Mouse (Mus musculus) fibroblast of lung, adult 2 months (primary cell): Measurements from ENCODE around the gene Mipol1.
"Not testable (repeated sequence)": the region's sequence is repeated elsewhere in the genome, so short reads cannot be mapped to it uniquely, and the experiment has no call there.

Experiments
- DNase-seq: peaks from one replicate; pipeline ENCODE4 v3.0.0-alpha.2; 2011; ENCODE audit warnings: low read depth

Gene Mipol1

GRCm38 (mm10) chr12:57230192-57230706 lies at the start of gene Mipol1, which contains the start of gene Prps1l3:
Gene Mipol1 (plus strand): TSS chr12:57230427.
Gene Prps1l3 (plus strand): TSS chr12:57230412.
- DNase-seq: peak; percentile 85

- no peak for DNase-seq
These were observed 45.7 kb upstream of the Mipol1 start for GRCm38 (mm10) chr12:57184401-57185147.

- DNase-seq: no peak
These were observed 44.8 kb upstream of the Mipol1 start for GRCm38 (mm10) chr12:57185475-57185874.

- DNase-seq: no peak
These were observed 44.1 kb upstream of the Mipol1 start for GRCm38 (mm10) chr12:57186126-57186525.

GRCm38 (mm10) chr12:57187032-57187431 lies 43.2 kb upstream of the Mipol1 start:
- DNase-seq: no peak

GRCm38 (mm10) chr12:57194609-57195008 lies 35.6 kb upstream of the Mipol1 start:
- DNase-seq: no peak

- DNase-seq: no peak
These were observed 34.0 kb upstream of the Mipol1 start for GRCm38 (mm10) chr12:57196286-57196607.

- no peak for DNase-seq
These were observed 33.4 kb upstream of the Mipol1 start for GRCm38 (mm10) chr12:57196608-57197362.

GRCm38 (mm10) chr12:57197363-57198026 lies 32.7 kb upstream of the Mipol1 start, which contains the start of gene Slc25a21:
Gene Slc25a21 (minus strand): TSS chr12:57197472.
- DNase-seq: no peak

GRCm38 (mm10) chr12:57198269-57198668 lies 32.0 kb upstream of the Mipol1 start:
- DNase-seq: no peak

- no peak for DNase-seq
These were observed 30.8 kb upstream of the Mipol1 start for GRCm38 (mm10) chr12:57199427-57199826.

- DNase-seq: no peak
These were observed 28.3 kb upstream of the Mipol1 start for GRCm38 (mm10) chr12:57201901-57202300.

GRCm38 (mm10) chr12:57204276-57204851 lies 25.9 kb upstream of the Mipol1 start:
- no peak for DNase-seq

GRCm38 (mm10) chr12:57211353-57212311 lies 18.6 kb upstream of the Mipol1 start:
- no peak for DNase-seq

- DNase-seq: not testable (repeated sequence)
These were observed 17.8 kb upstream of the Mipol1 start for GRCm38 (mm10) chr12:57212463-57212862.

- no peak for DNase-seq
These were observed 3.8 kb upstream of the Mipol1 start for GRCm38 (mm10) chr12:57226411-57226810.

- no peak for DNase-seq
These were observed 2.5 kb upstream of the Mipol1 start for GRCm38 (mm10) chr12:57227776-57228175.

GRCm38 (mm10) chr12:57229703-57230102 lies 524 bp upstream of the Mipol1 start:
- no peak for DNase-seq

- no peak for DNase-seq
These were observed 1.1 kb downstream of the Mipol1 start for GRCm38 (mm10) chr12:57231085-57231875.

GRCm38 (mm10) chr12:57233386-57233785 lies 3.2 kb downstream of the Mipol1 start:
- no peak for DNase-seq
